Mouse (Mus musculus) hindbrain, embryonic 10.5 days (tissue): ENCODE results near the gene Calr. TPM values are rescaled to one million over a fixed set of nuclear protein-coding genes. Genes with fewer than 3 reads are reported as not detected.

ENCODE experiments used
- polyA plus RNA-seq: library from polyadenylated mRNA; unstranded; fragments of >200 nt; fragmentation: Nextera tagmentation; extraction: Ambion mirVana; gene quantifications from 2 replicates; pipeline ENCODE4 v1.2.1, GENCODE M21; 2016

The Calr gene
- polyA plus RNA-seq, 1 experiment from 2014 or later: 783 TPM

Other genes with a start within 250 kb of the Calr start
- gene Ier2, start 184.1 kb downstream of the Calr start, polyA plus RNA-seq: 89.9 and 94.7 TPM in 2 replicates
- gene Trmt1, start 160.6 kb downstream of the Calr start, polyA plus RNA-seq: 57.8 and 65.9 TPM in 2 replicates
- gene Nacc1, start 159.1 kb downstream of the Calr start, polyA plus RNA-seq: 25.2 and 28.9 TPM in 2 replicates
- 5.6 and 6.5 TPM in 2 replicates for gene Lyl1, start 145.5 kb downstream of the Calr start, polyA plus RNA-seq
- 0.54 and 1.9 TPM in 2 replicates for gene G430095P16Rik, start 123.9 kb downstream of the Calr start, polyA plus RNA-seq
- gene Nfix, start 46.6 kb downstream of the Calr start, polyA plus RNA-seq: 0.07 and 0.29 TPM in 2 replicates
- gene Dand5, start 24.1 kb downstream of the Calr start, polyA plus RNA-seq: 3.8 and 5.5 TPM in 2 replicates
- 43.7 and 45.8 TPM in 2 replicates for gene Gadd45gip1, start 15.4 kb downstream of the Calr start, polyA plus RNA-seq
- 115 TPM in 2 replicates for gene Rad23a, start 6.3 kb downstream of the Calr start, polyA plus RNA-seq
- 129 and 134 TPM in 2 replicates for gene Farsa, start 10.1 kb upstream of the Calr start, polyA plus RNA-seq
- gene Syce2, start 25.2 kb upstream of the Calr start, polyA plus RNA-seq: 61.5 and 67.1 TPM in 2 replicates
- 35.5 and 43.4 TPM in 2 replicates for gene Gcdh, start 47.0 kb upstream of the Calr start, polyA plus RNA-seq
- gene Klf1, start 55.0 kb upstream of the Calr start, polyA plus RNA-seq: 18.2 and 21.5 TPM in 2 replicates
- 5.8 and 6.6 TPM in 2 replicates for gene Dnase2a, start 61.6 kb upstream of the Calr start, polyA plus RNA-seq
- gene Mast1, start 90.4 kb upstream of the Calr start, polyA plus RNA-seq: 5.0 and 12.7 TPM in 2 replicates
- 0.55 and 0.88 TPM in 2 replicates for gene Rtbdn, start 100.1 kb upstream of the Calr start, polyA plus RNA-seq
- not detected in 2 replicates for gene Gm49661, start 122.5 kb upstream of the Calr start, polyA plus RNA-seq
- 1,241 and 1,456 TPM in 2 replicates for gene Prdx2, start 122.7 kb upstream of the Calr start, polyA plus RNA-seq
- gene Rnaseh2a, start 122.8 kb upstream of the Calr start, polyA plus RNA-seq: 137 and 146 TPM in 2 replicates
- gene Junb, start 131.8 kb upstream of the Calr start, polyA plus RNA-seq: 6.5 and 8.7 TPM in 2 replicates
- gene Hook2, start 143.7 kb upstream of the Calr start, polyA plus RNA-seq: 14.5 and 16.8 TPM in 2 replicates
- not detected in 2 replicates for gene Best2, start 167.6 kb upstream of the Calr start, polyA plus RNA-seq
- 162 and 176 TPM in 2 replicates for gene Asna1, start 178.3 kb upstream of the Calr start, polyA plus RNA-seq
- gene Trir, start 179.9 kb upstream of the Calr start, polyA plus RNA-seq: 149 and 164 TPM in 2 replicates
- gene Tnpo2, start 190.0 kb upstream of the Calr start, polyA plus RNA-seq: 27.4 and 28.4 TPM in 2 replicates
- gene Fbxw9, start 213.1 kb upstream of the Calr start, polyA plus RNA-seq: 28.0 and 33.4 TPM in 2 replicates
- 0.86 and 1.0 TPM in 2 replicates for gene Gm5741, start 221.0 kb upstream of the Calr start, polyA plus RNA-seq
- 73.7 and 75.2 TPM in 2 replicates for gene Dhps, start 224.8 kb upstream of the Calr start, polyA plus RNA-seq
- 134 and 136 TPM in 2 replicates for gene Wdr83os, start 233.8 kb upstream of the Calr start, polyA plus RNA-seq
- 63.4 TPM in 2 replicates for gene Wdr83, start 234.4 kb upstream of the Calr start, polyA plus RNA-seq
- 19.8 and 23.1 TPM in 2 replicates for gene Man2b1, start 236.3 kb upstream of the Calr start, polyA plus RNA-seq